Mouse (Mus musculus) bone marrow, adult 2 months (tissue): ENCODE results near the gene Cep41.

ENCODE experiments used
- CTCF ChIP-seq: fragments of 200-500 bp; IDR thresholded peaks from 2 replicates; pipeline ENCODE4 v1.5.1; 2011; ENCODE audit warnings: low read length, control low read depth; ENCODE audit not compliant: control insufficient read depth, insufficient read depth
- POLR2A ChIP-seq: fragments of 200-500 bp; IDR thresholded peaks from 2 replicates; pipeline ENCODE4 v1.6.1; 2011; ENCODE audit warnings: low read depth, mild to moderate bottlenecking, control low read depth, low read length, borderline replicate concordance; ENCODE audit not compliant: control insufficient read depth

GRCm38 (mm10) chr6:30687198-30687597 lies 6.4 kb downstream of the Cep41 start:
- TF ChIP-seq POLR2A (no peak), CTCF (no peak)
